Mouse (Mus musculus) gastrocnemius, adult 18-20 months (tissue): ENCODE results near the gene Rnaseh2b. TPM values are rescaled to one million over a fixed set of nuclear protein-coding genes. Genes with fewer than 3 reads are reported as not detected.
A peak's percentile ranks its signal among the peaks of the same experiment; 100 is the strongest.

Experiments
- DNase-seq: peaks from one replicate; pipeline ENCODE4 v3.0.0; 2021; ENCODE audit warnings: low spot score
- long read RNA-seq, 2 experiments: library from polyadenylated mRNA; stranded (forward); transcript quantifications; one replicate each; pipeline ENCODE4 v2.0.0; 2021
- total RNA-seq, 2 experiments: library from RNA; stranded (reverse); gene quantifications; 2 replicates each; pipeline ENCODE4 v1.2.3; 2021

Rnaseh2b gene
- 1 to 10 TPM; 4.1 to 4.4 TPM for total RNA-seq
- long read RNA-seq, experiment 1, partial matches to known transcripts = 0 of 7 reads
- long read RNA-seq, experiment 1, other reads (novel, unspliced or antisense) = 3 of 7 reads
- long read RNA-seq, experiment 2, partial matches to known transcripts = 1 of 3 reads
- long read RNA-seq, experiment 2, other reads (novel, unspliced or antisense) = 1 of 3 reads

- peak; percentile 2 for DNase-seq
Measured at GRCm38 (mm10) chr14:62292488-62293339, at the start of gene Rnaseh2b, which contains the start of gene Dleu7. Gene Rnaseh2b, plus strand, starts transcription at chr14:62292589. Gene Dleu7, minus strand, starts transcription at chr14:62293047.

- no peak for DNase-seq
Measured at GRCm38 (mm10) chr14:62243530-62243929, 48.9 kb upstream of the Rnaseh2b start.

GRCm38 (mm10) chr14:62245557-62245956, 46.8 kb upstream of the Rnaseh2b start:
- no peak for DNase-seq

- DNase-seq = no peak
Measured at GRCm38 (mm10) chr14:62248345-62248744, 44.0 kb upstream of the Rnaseh2b start.

- no peak for DNase-seq
Measured at GRCm38 (mm10) chr14:62248796-62249195, 43.6 kb upstream of the Rnaseh2b start.

GRCm38 (mm10) chr14:62249251-62249650, 43.1 kb upstream of the Rnaseh2b start:
- no peak for DNase-seq

- no peak for DNase-seq
Measured at GRCm38 (mm10) chr14:62250046-62250445, 42.3 kb upstream of the Rnaseh2b start.

GRCm38 (mm10) chr14:62251999-62252398, 40.4 kb upstream of the Rnaseh2b start:
- DNase-seq = peak; percentile 63

- DNase-seq = no peak
Measured at GRCm38 (mm10) chr14:62254371-62254770, 38.0 kb upstream of the Rnaseh2b start.

GRCm38 (mm10) chr14:62256066-62256465, 36.3 kb upstream of the Rnaseh2b start:
- no peak for DNase-seq

- no peak for DNase-seq
Measured at GRCm38 (mm10) chr14:62258125-62258524, 34.3 kb upstream of the Rnaseh2b start.

- DNase-seq = peak; percentile 11
Measured at GRCm38 (mm10) chr14:62258978-62259536, 33.3 kb upstream of the Rnaseh2b start.

GRCm38 (mm10) chr14:62270698-62271396, 21.5 kb upstream of the Rnaseh2b start:
- DNase-seq = no peak

- peak; percentile 11 for DNase-seq
Measured at GRCm38 (mm10) chr14:62273604-62274003, 18.8 kb upstream of the Rnaseh2b start.

GRCm38 (mm10) chr14:62282974-62283373, 9.4 kb upstream of the Rnaseh2b start:
- no peak for DNase-seq

- no peak for DNase-seq
Measured at GRCm38 (mm10) chr14:62288731-62289130, 3.7 kb upstream of the Rnaseh2b start.

GRCm38 (mm10) chr14:62291406-62291987, 892 bp upstream of the Rnaseh2b start:
- DNase-seq = no peak

- DNase-seq = no peak
Measured at GRCm38 (mm10) chr14:62292166-62292487, 262 bp upstream of the Rnaseh2b start.

- DNase-seq = no peak
Measured at GRCm38 (mm10) chr14:62298808-62299207, 6.4 kb downstream of the Rnaseh2b start.

GRCm38 (mm10) chr14:62300031-62300430, 7.6 kb downstream of the Rnaseh2b start:
- no peak for DNase-seq

GRCm38 (mm10) chr14:62307555-62307954, 15.2 kb downstream of the Rnaseh2b start:
- DNase-seq = no peak

- no peak for DNase-seq
Measured at GRCm38 (mm10) chr14:62309026-62309425, 16.6 kb downstream of the Rnaseh2b start.
